Mouse (Mus musculus) brain, embryonic 18.5 days (tissue): ENCODE data around the gene Gm4450.
"Not testable (repeated sequence)": the region's sequence is repeated elsewhere in the genome, so short reads cannot be mapped to it uniquely, and the experiment has no call there.

ENCODE experiments used
- DNase-seq: peaks from one replicate; pipeline ENCODE4 v3.0.0-alpha.2; 2012; ENCODE audit warnings: low read depth, low spot score

Gene Gm4450

GRCm38 (mm10) chr3:98418991-98419785 lies 37.7 kb downstream of the Gm4450 start:
- DNase-seq: no peak

GRCm38 (mm10) chr3:98417328-98417727 lies 39.6 kb downstream of the Gm4450 start:
- DNase-seq: peak; percentile 24

- no peak for DNase-seq
These were observed 40.3 kb downstream of the Gm4450 start for GRCm38 (mm10) chr3:98416426-98417250.

- DNase-seq: no peak
These were observed 42.6 kb downstream of the Gm4450 start for GRCm38 (mm10) chr3:98414296-98414695.

GRCm38 (mm10) chr3:98413733-98414132 lies 43.2 kb downstream of the Gm4450 start:
- DNase-seq: no peak

- DNase-seq: not testable (repeated sequence)
These were observed 46.0 kb downstream of the Gm4450 start for GRCm38 (mm10) chr3:98410619-98411580.

GRCm38 (mm10) chr3:98407261-98407780 lies 49.6 kb downstream of the Gm4450 start:
- not testable (repeated sequence) for DNase-seq

- DNase-seq: not testable (repeated sequence)
These were observed 50.3 kb downstream of the Gm4450 start for GRCm38 (mm10) chr3:98406569-98407144.

GRCm38 (mm10) chr3:98405877-98406276 lies 51.0 kb downstream of the Gm4450 start:
- not testable (repeated sequence) for DNase-seq

- DNase-seq: not testable (repeated sequence)
These were observed 52.5 kb downstream of the Gm4450 start for GRCm38 (mm10) chr3:98404268-98404895.
